Mouse (Mus musculus) liver, embryonic 16.5 days (tissue): ENCODE measurements around the gene Dctpp1. TPM values are rescaled to one million over a fixed set of nuclear protein-coding genes. Genes with fewer than 3 reads are reported as not detected.

Experiments
- ATAC-seq: fragments of 200-750 bp; cut with Nextera tagmentation; 2 replicates; pipeline ENCODE4 v1.8.0; 2017; ENCODE audit warnings: low read depth, mild to moderate bottlenecking, moderate number of reproducible peaks, moderate library complexity
- H3K27ac ChIP-seq: fragments of 300-500 bp; sonication (generic); 2 replicates; pipeline ENCODE4 v1.5.1; 2014; ENCODE audit warnings: mild to moderate bottlenecking, low read length
- H3K27me3 ChIP-seq: fragments of 300-500 bp; sonication (generic); 2 replicates; pipeline ENCODE4 v1.6.1; 2014; ENCODE audit warnings: low read depth, low read length, mixed read lengths; ENCODE audit not compliant: control insufficient read depth, insufficient read depth
- H3K36me3 ChIP-seq: fragments of 300-500 bp; sonication (generic); 2 replicates; pipeline ENCODE4 v1.6.1; 2014; ENCODE audit warnings: mild to moderate bottlenecking; ENCODE audit not compliant: control insufficient read depth, insufficient read depth
- H3K4me1 ChIP-seq: fragments of 300-500 bp; sonication (generic); 2 replicates; pipeline ENCODE4 v1.6.1; 2014; ENCODE audit warnings: low read depth, low read length, mixed read lengths; ENCODE audit not compliant: control insufficient read depth
- H3K4me2 ChIP-seq: fragments of 300-500 bp; sonication (generic); 2 replicates; pipeline ENCODE4 v1.6.1; 2014; ENCODE audit warnings: low read depth, low read length, mixed read lengths
- H3K4me3 ChIP-seq: fragments of 300-500 bp; sonication (generic); 2 replicates; pipeline ENCODE4 v1.5.1; 2014; ENCODE audit warnings: low read depth, mild to moderate bottlenecking, low read length
- H3K9ac ChIP-seq: fragments of 300-500 bp; sonication (generic); 2 replicates; pipeline ENCODE4 v1.6.1; 2014; ENCODE audit warnings: low read depth, low read length
- H3K9me3 ChIP-seq: fragments of 300-500 bp; sonication (generic); replicated peaks from 2 replicates; pipeline ENCODE4 v1.6.1; 2016; ENCODE audit warnings: low read length; ENCODE audit not compliant: control insufficient read depth
- WGBS: fragments of 180-500 bp; shearing (Covaris S2); extraction: QIAGEN DNeasy Blood & Tissue Kit; methylation state at CpG from one replicate; pipeline ENCODE4 v1.1.7; 2014; ENCODE audit not compliant: insufficient replicate concordance; 5-methylcytosine and 5-hydroxymethylcytosine counted together
- polyA plus RNA-seq: library from polyadenylated mRNA; unstranded; fragments of >200 nt; fragmentation: Nextera tagmentation; extraction: Ambion mirVana; gene quantifications from 2 replicates; pipeline ENCODE4 v1.2.1, GENCODE M21; 2015

Dctpp1 gene
- polyA plus RNA-seq, 1 experiment from 2014 or later: 79.8 TPM

- H3K4me3 ChIP-seq: no peak overlapping the region
- H3K27me3 ChIP-seq: no peaks in the 10 kb centered on the region
- WGBS: 33% methylated on average over 2 of the region's 2 CpGs
- no peak overlapping the region for H3K9ac ChIP-seq
- no peak overlapping the region for H3K27ac ChIP-seq
- no peaks in the 10 kb centered on the region for H3K36me3 ChIP-seq
- no peak overlapping the region for H3K4me2 ChIP-seq
- peaks cover 5% of the 10 kb centered on the region for H3K4me1 ChIP-seq
- no peak for ATAC-seq
- H3K9me3 ChIP-seq: no peaks in the 10 kb centered on the region
Observed at GRCm38 (mm10) chr7:127289306-127289705, 28.8 kb upstream of the Dctpp1 start.

- WGBS: 50% methylated on average over 1 of the region's 1 CpGs
- no peak for ATAC-seq
- Histone ChIP-seq H3K9me3 (no peaks in the 10 kb centered on the region), H3K4me1 (peaks cover 5% of the 10 kb centered on the region), H3K27ac (no peak overlapping the region), H3K36me3 (no peaks in the 10 kb centered on the region), H3K9ac (no peak overlapping the region), H3K27me3 (no peaks in the 10 kb centered on the region), H3K4me2 (no peak overlapping the region), H3K4me3 (no peak overlapping the region)
Observed at GRCm38 (mm10) chr7:127287940-127288339, 27.4 kb upstream of the Dctpp1 start.

- H3K27ac ChIP-seq: no peak overlapping the region
- H3K4me1 ChIP-seq: peaks cover 5% of the 10 kb centered on the region
- H3K9ac ChIP-seq: no peak overlapping the region
- 23% methylated on average over 6 of the region's 10 CpGs for WGBS
- no peaks in the 10 kb centered on the region for H3K36me3 ChIP-seq
- no peak overlapping the region for H3K4me3 ChIP-seq
- no peaks in the 10 kb centered on the region for H3K27me3 ChIP-seq
- no peaks in the 10 kb centered on the region for H3K9me3 ChIP-seq
- peak; percentile 54 for ATAC-seq
- H3K4me2 ChIP-seq: no peak overlapping the region
Observed at GRCm38 (mm10) chr7:127285154-127285553, 24.6 kb upstream of the Dctpp1 start.

GRCm38 (mm10) chr7:127282190-127282589 lies 21.7 kb upstream of the Dctpp1 start:
- H3K4me2 ChIP-seq: no peak overlapping the region
- no peak overlapping the region for H3K4me3 ChIP-seq
- no peaks in the 10 kb centered on the region for H3K27me3 ChIP-seq
- no peaks in the 10 kb centered on the region for H3K9me3 ChIP-seq
- H3K9ac ChIP-seq: no peak overlapping the region
- peaks cover 13% of the 10 kb centered on the region for H3K4me1 ChIP-seq
- 47% methylated on average over 2 of the region's 2 CpGs for WGBS
- no peaks in the 10 kb centered on the region for H3K36me3 ChIP-seq
- H3K27ac ChIP-seq: no peak overlapping the region
- no peak for ATAC-seq

- peaks cover 13% of the 10 kb centered on the region for H3K4me1 ChIP-seq
- ATAC-seq: no peak
- H3K4me3 ChIP-seq: no peak overlapping the region
- no peak overlapping the region for H3K9ac ChIP-seq
- no peak overlapping the region for H3K27ac ChIP-seq
- H3K27me3 ChIP-seq: no peaks in the 10 kb centered on the region
- no peaks in the 10 kb centered on the region for H3K9me3 ChIP-seq
- H3K36me3 ChIP-seq: no peaks in the 10 kb centered on the region
- H3K4me2 ChIP-seq: no peak overlapping the region
- 14% methylated on average over 4 of the region's 4 CpGs for WGBS
Observed at GRCm38 (mm10) chr7:127281114-127281513, 20.6 kb upstream of the Dctpp1 start.

- H3K9me3 ChIP-seq: no peaks in the 10 kb centered on the region
- 66% methylated on average over 3 of the region's 3 CpGs for WGBS
- ATAC-seq: no peak
- H3K36me3 ChIP-seq: no peaks in the 10 kb centered on the region
- H3K4me1 ChIP-seq: peaks cover 11% of the 10 kb centered on the region
- no peak overlapping the region for H3K27ac ChIP-seq
- H3K4me2 ChIP-seq: no peak overlapping the region
- H3K9ac ChIP-seq: no peak overlapping the region
- no peak overlapping the region for H3K4me3 ChIP-seq
- no peaks in the 10 kb centered on the region for H3K27me3 ChIP-seq
Observed at GRCm38 (mm10) chr7:127280092-127280491, 19.6 kb upstream of the Dctpp1 start.

- 8% methylated on average over 8 of the region's 8 CpGs for WGBS
- Histone ChIP-seq H3K4me3 (no peak overlapping the region), H3K27me3 (no peaks in the 10 kb centered on the region), H3K36me3 (no peaks in the 10 kb centered on the region), H3K4me1 (peaks cover 20% of the 10 kb centered on the region), H3K9ac (no peak overlapping the region), H3K27ac (no peak overlapping the region), H3K4me2 (no peak overlapping the region), H3K9me3 (no peaks in the 10 kb centered on the region)
- ATAC-seq: no peak
Observed at GRCm38 (mm10) chr7:127278311-127278710, 17.8 kb upstream of the Dctpp1 start.

GRCm38 (mm10) chr7:127276519-127276961 lies 16.0 kb upstream of the Dctpp1 start:
- H3K9me3 ChIP-seq: no peaks in the 10 kb centered on the region
- no peaks in the 10 kb centered on the region for H3K27me3 ChIP-seq
- H3K4me3 ChIP-seq: no peak overlapping the region
- peak overlapping the region; percentile 74 for H3K27ac ChIP-seq
- WGBS: 54% methylated on average over 5 of the region's 5 CpGs
- no peak overlapping the region for H3K4me2 ChIP-seq
- H3K4me1 ChIP-seq: peaks cover 30% of the 10 kb centered on the region
- ATAC-seq: peak; percentile 53
- peaks cover 1% of the 10 kb centered on the region; the same call in 1 of the 2 replicates for H3K36me3 ChIP-seq
- no peak overlapping the region for H3K9ac ChIP-seq

GRCm38 (mm10) chr7:127273925-127274789 lies 13.6 kb upstream of the Dctpp1 start, which contains the start of gene Sephs2:
TSS of gene Sephs2 (minus strand) at chr7:127274055.
- Histone ChIP-seq H3K9me3 (no peaks in the 10 kb centered on the region), H3K4me2 (peak within 1 kb of the TSS; percentile 90), H3K4me1 (peaks cover 33% of the 10 kb centered on the region), H3K36me3 (peaks cover 4% of the 10 kb centered on the region), H3K27ac (peak within 1 kb of the TSS; percentile 91), H3K9ac (peak within 1 kb of the TSS; percentile 93), H3K27me3 (no peaks in the 10 kb centered on the region), H3K4me3 (peak within 1 kb of the TSS; percentile 89)
- peak; percentile 87 for ATAC-seq
- 3% methylated on average over 39 of the region's 39 CpGs for WGBS
